Mouse (Mus musculus): ENCODE results near the gene Cysltr1.

The Cysltr1 gene

DNA sequence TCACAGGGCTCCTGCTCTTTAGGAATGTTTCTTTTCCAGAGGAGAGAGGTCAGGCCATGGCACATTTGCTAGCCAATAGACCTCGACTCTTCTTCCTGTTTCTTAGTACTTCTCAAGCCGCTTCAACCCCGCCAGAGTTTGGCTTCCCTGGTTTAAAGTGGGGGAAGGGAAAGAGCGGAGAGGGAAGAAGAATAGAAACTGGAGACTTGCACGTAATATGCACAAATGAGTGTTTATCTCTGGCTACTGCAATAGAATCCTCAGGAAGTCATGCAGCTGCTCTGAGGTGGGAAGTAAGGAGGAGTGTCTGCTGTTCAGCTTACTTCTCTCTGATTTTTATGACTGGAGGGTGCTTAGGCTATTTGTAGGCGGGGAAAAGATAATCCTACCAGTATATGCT, at the start of gene Cysltr1:
Gene Cysltr1, minus strand, starts transcription at position 294 of the 400 bp plus-strand sequence.
- no peak for DNase-seq (ENCODE audit: low read depth)

- DNase-seq (ENCODE audit: low read depth) = no peak
These were observed 31.5 kb upstream of the Cysltr1 start for GRCm38 (mm10) chrX:106634799-106635541.

DNA sequence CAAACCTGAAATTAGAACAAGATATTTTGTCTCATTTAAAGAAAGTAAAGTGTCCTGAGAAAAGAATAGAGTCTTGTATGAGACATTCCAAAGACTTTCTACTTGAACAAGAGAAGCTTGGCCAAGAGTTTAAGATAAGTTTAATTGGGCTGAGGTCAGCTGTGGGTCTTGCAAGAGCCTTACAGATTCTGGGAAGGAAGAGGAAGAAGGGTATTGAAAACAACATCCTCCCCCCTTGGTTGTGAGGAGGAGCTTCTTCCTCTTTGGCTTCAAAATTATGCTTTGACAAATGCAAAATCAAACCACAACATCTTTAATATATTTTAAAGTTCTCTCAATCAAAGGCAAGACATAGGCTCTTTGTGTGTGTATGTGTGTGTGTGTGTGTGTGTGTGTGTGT, 30.1 kb upstream of the Cysltr1 start:
- DNase-seq (ENCODE audit: low read depth) = no peak

- DNase-seq (ENCODE audit: low read depth) = no peak
These were observed 25.0 kb upstream of the Cysltr1 start for GRCm38 (mm10) chrX:106628514-106628913.

DNA sequence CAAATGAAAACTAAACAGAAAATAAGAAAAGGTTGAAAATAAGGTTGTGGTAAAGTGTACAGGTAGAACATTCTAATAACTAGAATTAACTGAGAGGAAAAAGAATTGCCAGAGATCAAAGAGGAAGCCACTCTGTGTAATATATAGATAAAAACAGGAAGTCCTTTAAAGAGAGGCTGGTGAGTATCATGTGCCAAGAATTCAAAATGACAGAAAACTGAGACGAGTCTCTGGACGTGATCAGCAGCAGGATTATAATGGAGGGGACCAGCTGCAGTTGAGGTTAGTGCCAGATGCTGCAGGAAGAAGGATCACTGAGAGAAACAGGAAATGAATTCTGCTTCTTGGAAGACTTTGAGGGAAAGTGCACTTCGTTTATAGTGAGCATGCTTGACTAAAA, 20.2 kb upstream of the Cysltr1 start:
- DNase-seq (ENCODE audit: low read depth) = no peak

DNA sequence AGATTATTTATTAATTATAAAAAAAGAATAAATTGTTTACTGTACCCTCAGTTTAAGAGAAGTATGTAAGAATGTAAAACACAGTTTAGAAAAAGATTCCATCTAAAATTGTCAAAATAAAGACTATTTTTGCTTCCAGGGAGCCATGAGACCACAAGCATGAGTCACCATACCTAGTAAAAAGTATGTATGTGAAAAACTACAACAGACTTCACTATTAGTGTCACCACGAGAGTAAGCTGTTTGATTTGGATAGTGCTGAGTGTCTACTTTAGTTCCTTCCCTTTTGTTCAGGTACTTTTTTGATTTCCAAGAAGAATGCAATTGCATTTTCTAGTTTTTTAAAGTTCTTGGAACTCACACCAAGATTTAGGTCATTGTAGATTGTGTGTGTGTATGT, 19.0 kb upstream of the Cysltr1 start:
- no peak for DNase-seq (ENCODE audit: low read depth)

DNA sequence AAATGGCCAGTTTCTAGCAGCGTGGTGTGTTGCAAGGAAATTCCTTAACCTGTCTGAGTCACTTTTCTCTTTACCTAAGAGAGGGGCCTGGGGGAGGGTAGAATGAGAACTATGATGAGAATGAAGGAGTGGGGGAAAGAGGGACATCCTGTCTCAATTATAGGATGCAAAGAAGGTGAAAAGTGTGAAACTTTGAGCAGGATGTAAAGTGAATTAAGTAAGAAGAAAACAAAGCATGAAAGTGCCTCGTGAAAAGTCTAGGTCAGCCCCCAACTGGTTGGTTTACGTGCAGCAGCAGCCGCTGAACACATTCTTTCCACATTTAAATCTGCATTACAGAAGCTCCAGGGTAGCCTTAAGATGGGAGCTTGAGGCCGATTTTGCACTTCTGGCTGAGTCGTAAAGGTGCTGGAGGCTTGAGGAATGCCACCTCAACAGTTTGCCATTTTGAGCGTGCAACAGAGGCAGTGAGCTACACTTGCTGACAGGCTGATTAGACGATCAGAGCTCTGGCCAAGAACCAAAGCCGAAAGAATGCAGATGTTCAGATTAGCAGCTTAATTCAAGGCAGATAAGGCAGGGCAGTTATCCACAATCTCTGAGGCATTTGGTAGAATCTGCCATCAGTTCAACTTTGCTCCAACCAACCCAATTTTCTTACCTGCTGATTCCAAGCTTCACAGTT, 763 bp downstream of the Cysltr1 start:
- DNase-seq (ENCODE audit: low read depth) = no peak

DNA sequence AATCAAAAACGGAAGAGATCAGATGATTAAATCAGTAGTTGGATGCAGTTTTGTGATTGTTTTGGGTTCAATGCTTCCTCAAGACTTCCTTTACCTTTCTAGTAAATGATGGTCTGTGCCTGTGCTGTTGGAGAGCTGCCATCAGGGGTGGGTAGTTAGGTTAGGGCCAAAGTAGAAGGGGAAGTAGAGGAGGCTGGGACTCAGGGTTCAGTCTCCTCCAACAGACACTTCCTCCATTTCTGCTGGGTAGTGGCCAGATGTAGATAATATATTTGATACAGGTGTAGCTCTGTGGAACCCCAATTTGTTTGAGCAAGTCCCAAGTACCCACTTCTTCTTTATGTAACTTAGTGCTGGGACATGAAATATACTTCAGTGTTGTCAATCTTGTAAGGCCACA, 7.6 kb downstream of the Cysltr1 start:
- no peak for DNase-seq (ENCODE audit: low read depth)

GRCm38 (mm10) chrX:106593914-106594313, 9.6 kb downstream of the Cysltr1 start:
- DNase-seq (ENCODE audit: low read depth) = no peak

- no peak for DNase-seq (ENCODE audit: low read depth)
These were observed 20.6 kb downstream of the Cysltr1 start, which contains the start of gene Gm5127 for GRCm38 (mm10) chrX:106582886-106583285. Gm5127 (plus strand) TSS chrX:106583186.

GRCm38 (mm10) chrX:106582197-106582596, 21.3 kb downstream of the Cysltr1 start:
- no peak for DNase-seq (ENCODE audit: low read depth)

GRCm38 (mm10) chrX:106580410-106580809, 23.1 kb downstream of the Cysltr1 start:
- DNase-seq (ENCODE audit: low read depth) = no peak

GRCm38 (mm10) chrX:106578966-106579365, 24.5 kb downstream of the Cysltr1 start:
- DNase-seq (ENCODE audit: low read depth) = no peak

DNA sequence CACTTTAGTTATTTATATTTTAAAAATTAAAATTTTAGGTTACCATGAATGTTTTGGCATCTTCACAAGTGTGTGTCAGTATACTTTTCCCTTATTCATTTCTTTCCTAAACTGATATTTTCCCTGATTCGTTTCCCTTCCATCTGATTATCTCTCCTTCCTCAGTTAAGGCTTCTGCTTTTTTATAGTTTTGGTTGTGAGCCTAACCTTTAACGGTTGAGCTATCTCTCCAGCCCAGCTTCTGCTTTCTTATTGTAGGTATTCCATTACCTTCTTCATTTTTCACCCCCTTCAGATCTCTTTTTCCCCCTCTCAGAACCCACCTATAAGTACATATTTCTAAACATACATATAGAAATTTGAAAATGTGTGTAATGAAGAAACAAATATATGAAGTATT, 48.0 kb downstream of the Cysltr1 start:
- DNase-seq (ENCODE audit: low read depth) = no peak

DNA sequence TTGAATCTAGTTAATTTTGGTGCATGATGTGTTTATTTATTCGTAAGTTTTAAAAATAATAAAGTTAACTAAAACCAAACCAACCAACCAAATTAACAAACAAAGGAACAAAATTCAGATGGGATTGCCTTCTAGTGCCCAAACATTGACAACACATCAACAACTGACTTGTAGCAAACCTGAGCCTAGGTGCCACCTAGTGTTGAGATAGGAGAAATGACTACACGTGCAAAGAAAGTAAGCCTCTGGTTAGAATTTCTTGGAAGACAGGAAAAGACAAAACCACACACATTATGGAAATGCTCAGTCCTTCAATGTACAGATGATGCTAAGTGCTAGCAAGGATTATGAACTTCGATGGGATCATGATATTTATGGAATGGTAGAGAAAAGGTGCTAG, 67.1 kb downstream of the Cysltr1 start:
- no peak for DNase-seq (ENCODE audit: low read depth)
